In the genomic region with DNA sequence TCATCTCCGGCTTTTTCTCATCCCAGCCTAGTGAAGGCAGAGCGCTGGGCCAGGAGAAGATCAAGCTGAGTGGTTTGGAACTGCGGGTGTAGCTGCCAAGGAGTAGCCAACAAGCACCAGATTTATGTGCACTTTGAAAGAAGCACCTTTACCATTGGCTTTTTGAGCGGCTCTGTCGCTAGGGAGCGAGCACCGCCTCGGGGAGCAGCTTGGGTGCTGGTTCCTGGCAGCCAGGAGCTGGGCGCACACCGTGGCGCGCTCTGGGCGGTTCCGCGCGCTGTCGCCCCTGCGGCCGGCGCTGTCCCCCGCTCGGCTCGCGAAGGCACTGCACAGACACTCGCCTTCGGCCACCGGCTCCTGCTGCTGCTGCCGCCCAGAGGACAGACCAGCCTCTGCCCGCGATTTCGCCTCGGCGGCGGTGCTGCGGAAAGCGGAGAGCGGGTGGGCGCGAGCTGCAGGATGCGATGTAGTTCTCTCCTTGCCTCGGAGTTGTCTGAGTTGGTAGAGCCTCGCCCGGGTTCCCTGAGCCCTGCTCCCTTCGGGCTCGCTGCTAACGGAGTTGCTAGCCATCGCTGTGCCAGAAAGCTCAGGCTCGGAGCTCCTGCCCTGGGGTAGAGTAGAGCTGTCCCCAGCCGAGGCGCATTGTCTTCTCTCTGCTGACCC, we compare ENCODE assay signal across 9 mouse cellular contexts. TPM values are rescaled to one million over a fixed set of nuclear protein-coding genes. Genes with fewer than 3 reads are reported as not detected.
DNase-seq lines count a peak whose midpoint lies in the region; ATAC-seq lines count a peak whose summit lies in the region.
"Had no signal": no experiment of that assay in that cellular context is flagged by ENCODE, and none has a peak within 500 bp of the region (broad histone marks: within the 10 kb centered on the region; RNA-seq: fewer than 3 reads in every experiment).

Gene A830018L16Rik (plus strand): TSS at position 212 of the 663 bp plus-strand sequence.

- WGBS in embryonic facial prominence, embryonic 10.5 days, result under 1% methylated on average over 50 of the region's 50 CpGs
- WGBS in intestine, embryonic 15.5 days, result under 1% methylated on average over 50 of the region's 50 CpGs

- peak within 1 kb of the TSS; percentile 47 for H3K9ac ChIP-seq in intestine, embryonic 15.5 days

- DNase-seq in adrenal gland, postnatal 4 days (ENCODE audit: low spot score in 2 of 2), result peak; percentile 10 to 11
- peak; percentile 91 for DNase-seq in embryonic facial prominence, embryonic 10.5 days (ENCODE audit: low spot score)
- peak; percentile 69 to 89 for DNase-seq in left cerebral cortex, adult 8-10 months (ENCODE audit: low spot score in 2 of 2)
- peak; percentile 21 for DNase-seq in lung, postnatal 36 days
- peak; percentile 86 for DNase-seq in right cerebral cortex, postnatal 25 days

- peaks cover 3% of the 10 kb centered on the region for H3K4me1 ChIP-seq in embryonic facial prominence, embryonic 10.5 days
- no peaks in the 10 kb centered on the region for H3K4me1 ChIP-seq in intestine, embryonic 15.5 days (replicated peaks)

- H3K36me3 ChIP-seq in embryonic facial prominence, embryonic 10.5 days (replicated peaks), result no peaks in the 10 kb centered on the region
- H3K36me3 ChIP-seq in intestine, embryonic 15.5 days, result no peaks in the 10 kb centered on the region

- H3K27me3 ChIP-seq in embryonic facial prominence, embryonic 10.5 days (replicated peaks; ENCODE audit: low read depth, poor library complexity, severe bottlenecking), result peaks cover 42% of the 10 kb centered on the region
- H3K27me3 ChIP-seq in intestine, embryonic 15.5 days (replicated peaks), result no peaks in the 10 kb centered on the region; the same call in 1 of the 2 replicates

- peak within 1 kb of the TSS; percentile 67 for H3K4me3 ChIP-seq in embryonic facial prominence, embryonic 10.5 days
- peak within 1 kb of the TSS; percentile 48 for H3K4me3 ChIP-seq in intestine, embryonic 15.5 days (replicated peaks)
- H3K4me3 ChIP-seq: erythroblast, embryonic 14.5 days had no signal

- peak; percentile 84 for ATAC-seq in granulocyte monocyte progenitor cell, adult 5-6 weeks (replicated peaks; ENCODE audit: poor library complexity, severe bottlenecking)
- ATAC-seq in intestine, embryonic 15.5 days, result peak; percentile 97
- ATAC-seq in monocyte, adult 5-6 weeks (replicated peaks; ENCODE audit: insufficient number of reproducible peaks, low FRiP score, low TSS enrichment, poor library complexity, severe bottlenecking), result no peak

- H3K27ac ChIP-seq in embryonic facial prominence, embryonic 10.5 days (replicated peaks), result peak within 1 kb of the TSS; percentile 77
- H3K27ac ChIP-seq in intestine, embryonic 15.5 days, result no peak within 1 kb of the TSS

- H3K9me3 ChIP-seq in embryonic facial prominence, embryonic 10.5 days, result no peaks in the 10 kb centered on the region
- H3K9me3 ChIP-seq in intestine, embryonic 15.5 days, result no peaks in the 10 kb centered on the region

- peak within 1 kb of the TSS; percentile 93 for H3K4me2 ChIP-seq in intestine, embryonic 15.5 days (replicated peaks)

RNA-seq across cellular contexts. Expression of gene A830018L16Rik, which starts in this region (rescaled TPM):
- total RNA-seq in adrenal gland, postnatal 4 days (2021), result 1 to 10 TPM; 2.7 to 3.2 TPM
- polyA plus RNA-seq in embryonic facial prominence, embryonic 10.5 days (2016; fragmentation: Nextera tagmentation; extraction: Ambion mirVana), result 2.5 and 3.9 TPM in 2 replicates
- not detected in 2 replicates for total RNA-seq in granulocyte monocyte progenitor cell, adult 5-6 weeks (2014; fragmentation: Nextera tagmentation)
- total RNA-seq in granulocyte monocyte progenitor cell, adult 5-6 weeks (2017), result not detected in 2 replicates
- polyA plus RNA-seq in intestine, embryonic 15.5 days (2015; fragmentation: Nextera tagmentation; extraction: Ambion mirVana), result 5.4 and 5.8 TPM in 2 replicates
- total RNA-seq in left cerebral cortex, adult 8-10 months (2022), result 10 to 100 TPM; 93.1 to 95.5 (median 93.9) TPM
- total RNA-seq in monocyte, adult 5-6 weeks (2017), result 0.48 TPM in 1 of 3 replicates, not detected in the others
- polyA plus RNA-seq: erythroblast, embryonic 14.5 days had no signal

Comparison
In these comparisons a context has a peak if more than half of its experiments do, and no peak if none do; other contexts are left out.
1. RNA of gene A830018L16Rik (total RNA-seq): 93.1 to 95.5 TPM in left cerebral cortex, adult 8-10 months; 2.7 to 3.2 TPM in adrenal gland, postnatal 4 days, 0.48 TPM in monocyte, adult 5-6 weeks and not detected in granulocyte monocyte progenitor cell, adult 5-6 weeks; every median in the first group is over 10 times any median in the second.
2. Peak in ATAC-seq in granulocyte monocyte progenitor cell, adult 5-6 weeks; RNA of the gene not detected or under 1 TPM.
3. DNase-seq: peak in every context shown above with its lines; median percentile 91 in embryonic facial prominence, embryonic 10.5 days; 86 in right cerebral cortex, postnatal 25 days; 79 in left cerebral cortex, adult 8-10 months; 21 in lung, postnatal 36 days; 10 in adrenal gland, postnatal 4 days.